ENCODE assay signal across 34 mouse cellular contexts in genomic region chr11:47132410-47132809, GRCm38 (mm10).
"Had no signal": no experiment of that assay in that cellular context is flagged by ENCODE, and none has a peak within 500 bp of the region (broad histone marks: within the 10 kb centered on the region; RNA-seq: fewer than 3 reads in every experiment).

No protein-coding gene starts in this region.

- DNase-seq: heart, postnatal 10 days; heart, postnatal 14 days; heart, postnatal 4 days; kidney, adult 11 months; kidney, adult 18-20 months; kidney, adult 2 months; kidney, adult 8-10 months; kidney, adult 9 months; kidney, postnatal 10 days; kidney, postnatal 14 days; kidney, postnatal 25 days; kidney, postnatal 36 days; kidney, postnatal 4 days; layer of hippocampus, adult 9-11 months; layer of hippocampus, postnatal 36 days had no signal

- H3K4me3 ChIP-seq: heart, embryonic 12.5 days; heart, embryonic 13.5 days; heart, embryonic 15.5 days; hindbrain, embryonic 10.5 days; hindbrain, embryonic 12.5 days; hindbrain, embryonic 13.5 days; hindbrain, embryonic 15.5 days; intestine, embryonic 15.5 days; kidney, embryonic 15.5 days; layer of hippocampus, adult 2 months; left cerebral cortex, adult 2 months had no signal

- H3K27me3 ChIP-seq: heart, embryonic 12.5 days; heart, embryonic 13.5 days; heart, embryonic 15.5 days; hindbrain, embryonic 12.5 days; hindbrain, embryonic 13.5 days; hindbrain, embryonic 15.5 days; intestine, embryonic 15.5 days; kidney, embryonic 15.5 days had no signal

- H3K9ac ChIP-seq: heart, embryonic 12.5 days; heart, embryonic 13.5 days; heart, embryonic 15.5 days; hindbrain, embryonic 12.5 days; hindbrain, embryonic 13.5 days; hindbrain, embryonic 14.5 days; hindbrain, embryonic 15.5 days; intestine, embryonic 15.5 days; kidney, embryonic 15.5 days had no signal

- H3K27ac ChIP-seq: heart, embryonic 13.5 days; heart, embryonic 15.5 days; hindbrain, embryonic 10.5 days; hindbrain, embryonic 12.5 days; hindbrain, embryonic 13.5 days; hindbrain, embryonic 14.5 days; hindbrain, embryonic 15.5 days; hindbrain, postnatal 0 days; intestine, embryonic 15.5 days; kidney, embryonic 15.5 days; kidney, postnatal 0 days; layer of hippocampus, adult 2 months; left cerebral cortex, adult 2 months had no signal

- H3K4me2 ChIP-seq: heart, embryonic 11.5 days; heart, embryonic 12.5 days; heart, embryonic 13.5 days; heart, embryonic 15.5 days; hindbrain, embryonic 12.5 days; hindbrain, embryonic 13.5 days; hindbrain, embryonic 14.5 days; hindbrain, embryonic 15.5 days; intestine, embryonic 15.5 days; kidney, embryonic 15.5 days had no signal

- H3K4me1 ChIP-seq: heart, embryonic 12.5 days; heart, embryonic 13.5 days; heart, embryonic 15.5 days; hindbrain, embryonic 10.5 days; hindbrain, embryonic 12.5 days; hindbrain, embryonic 13.5 days; hindbrain, embryonic 15.5 days; intestine, embryonic 15.5 days had no signal

- ATAC-seq: hindbrain, embryonic 16.5 days; hindbrain, postnatal 0 days; inflammation-experienced regulatory T-cells, adult 6 months; intestine, embryonic 15.5 days; intestine, embryonic 16.5 days; intestine, postnatal 0 days had no signal

- H3K9me3 ChIP-seq: heart, embryonic 12.5 days; heart, embryonic 13.5 days; heart, embryonic 15.5 days; hindbrain, embryonic 10.5 days; hindbrain, embryonic 12.5 days; hindbrain, embryonic 13.5 days; hindbrain, embryonic 15.5 days; intestine, embryonic 15.5 days; kidney, embryonic 15.5 days had no signal

- H3K36me3 ChIP-seq: heart, embryonic 12.5 days; heart, embryonic 13.5 days; heart, embryonic 15.5 days; hindbrain, embryonic 10.5 days; hindbrain, embryonic 12.5 days; hindbrain, embryonic 13.5 days; hindbrain, embryonic 15.5 days; intestine, embryonic 15.5 days; kidney, embryonic 15.5 days had no signal
